Mouse (Mus musculus) 3T3-L1 (cell line): ENCODE measurements around the gene Ap2a2.

ENCODE experiments used
- DNase-seq: peaks from one replicate; pipeline ENCODE4 v3.0.0-alpha.2; 2015; ENCODE audit warnings: low read depth, low spot score

The Ap2a2 gene

GRCm38 (mm10) chr7:141561682-141562391 lies at the start of gene Ap2a2:
TSS of gene Ap2a2 (plus strand) at chr7:141562173.
- DNase-seq: peak; percentile 90

- no peak for DNase-seq
These were observed 44.3 kb upstream of the Ap2a2 start for GRCm38 (mm10) chr7:141517638-141518037.

- DNase-seq: no peak
These were observed 43.7 kb upstream of the Ap2a2 start for GRCm38 (mm10) chr7:141518296-141518695.

GRCm38 (mm10) chr7:141518926-141519325 lies 43.0 kb upstream of the Ap2a2 start:
- no peak for DNase-seq

- DNase-seq: no peak
These were observed 42.2 kb upstream of the Ap2a2 start for GRCm38 (mm10) chr7:141519795-141520194.

GRCm38 (mm10) chr7:141523007-141523406 lies 39.0 kb upstream of the Ap2a2 start:
- no peak for DNase-seq

GRCm38 (mm10) chr7:141524271-141524670 lies 37.7 kb upstream of the Ap2a2 start:
- DNase-seq: peak; percentile 94

- DNase-seq: peak; percentile 90
These were observed 37.0 kb upstream of the Ap2a2 start for GRCm38 (mm10) chr7:141524760-141525579.

GRCm38 (mm10) chr7:141525580-141525925 lies 36.4 kb upstream of the Ap2a2 start:
- DNase-seq: no peak

GRCm38 (mm10) chr7:141535570-141535969 lies 26.4 kb upstream of the Ap2a2 start:
- no peak for DNase-seq

- DNase-seq: peak; percentile 17
These were observed 23.0 kb upstream of the Ap2a2 start for GRCm38 (mm10) chr7:141538852-141539555.

GRCm38 (mm10) chr7:141539556-141540311 lies 22.2 kb upstream of the Ap2a2 start, which contains the start of gene Chid1:
TSS of gene Chid1 (minus strand) at chr7:141539857.
- peak; percentile 98 for DNase-seq

- DNase-seq: peak; percentile 88
These were observed 21.5 kb upstream of the Ap2a2 start for GRCm38 (mm10) chr7:141540312-141541081.

GRCm38 (mm10) chr7:141541681-141542080 lies 20.3 kb upstream of the Ap2a2 start:
- DNase-seq: peak; percentile 83

- DNase-seq: no peak
These were observed 19.4 kb upstream of the Ap2a2 start for GRCm38 (mm10) chr7:141542588-141542987.

GRCm38 (mm10) chr7:141544654-141545053 lies 17.3 kb upstream of the Ap2a2 start:
- DNase-seq: peak; percentile 29

- peak; percentile 20 for DNase-seq
These were observed 12.4 kb upstream of the Ap2a2 start for GRCm38 (mm10) chr7:141549432-141550061.

GRCm38 (mm10) chr7:141550464-141550863 lies 11.5 kb upstream of the Ap2a2 start:
- DNase-seq: no peak

GRCm38 (mm10) chr7:141558329-141558776 lies 3.6 kb upstream of the Ap2a2 start:
- no peak for DNase-seq

- DNase-seq: no peak
These were observed 3.0 kb upstream of the Ap2a2 start for GRCm38 (mm10) chr7:141558946-141559345.
